Mouse (Mus musculus) spleen, adult 12 weeks (tissue): Measurements from ENCODE around the gene Kndc1.

Experiments
- DNase-seq: peaks from one replicate; pipeline ENCODE4 v3.0.0; 2022; ENCODE audit warnings: low spot score

Gene Kndc1

GRCm38 (mm10) chr7:139951991-139952633 is 57.6 kb downstream of the Kndc1 start:
- no peak for DNase-seq

DNA sequence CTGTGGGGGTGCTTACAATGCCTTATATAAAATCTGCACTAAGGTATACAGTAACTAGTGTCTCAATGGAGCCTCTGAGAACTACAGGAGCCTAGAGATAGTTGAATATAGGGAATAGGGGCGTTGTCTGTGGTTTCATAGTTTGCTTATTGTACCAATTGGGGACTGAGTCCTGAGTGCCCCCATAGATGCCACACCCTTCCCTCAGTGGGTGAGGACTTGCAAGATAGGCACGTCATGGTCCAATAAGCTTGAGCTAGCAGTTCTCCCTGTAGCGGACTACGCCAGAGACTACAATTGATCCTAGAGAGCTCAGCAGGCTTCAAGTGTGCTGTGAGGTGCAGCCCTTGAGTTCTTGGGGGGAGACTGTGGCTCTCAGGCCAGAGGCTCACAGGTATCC is 61.0 kb downstream of the Kndc1 start:
- no peak for DNase-seq

- no peak for DNase-seq
These were observed 62.2 kb downstream of the Kndc1 start for GRCm38 (mm10) chr7:139956658-139957057.

DNA sequence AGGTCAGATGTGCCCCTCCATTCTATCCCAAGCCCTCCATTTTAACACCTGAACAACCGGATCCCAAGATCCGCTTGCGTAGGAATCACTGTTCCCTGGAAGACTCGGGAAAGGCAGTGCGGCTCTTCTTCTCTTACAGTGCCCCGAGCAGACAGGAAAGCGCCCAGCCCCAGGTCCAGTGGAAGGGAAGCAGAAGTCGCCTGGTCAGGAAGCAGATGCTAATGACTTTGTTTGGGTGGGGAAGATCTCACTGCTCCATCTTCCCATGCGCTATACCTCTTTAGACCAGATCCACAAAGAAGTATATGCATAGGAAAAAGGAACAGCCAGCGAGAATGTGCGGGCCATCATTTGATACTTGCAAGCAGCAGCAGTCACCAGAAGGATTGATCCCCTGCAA is 62.9 kb downstream of the Kndc1 start:
- DNase-seq = no peak

DNA sequence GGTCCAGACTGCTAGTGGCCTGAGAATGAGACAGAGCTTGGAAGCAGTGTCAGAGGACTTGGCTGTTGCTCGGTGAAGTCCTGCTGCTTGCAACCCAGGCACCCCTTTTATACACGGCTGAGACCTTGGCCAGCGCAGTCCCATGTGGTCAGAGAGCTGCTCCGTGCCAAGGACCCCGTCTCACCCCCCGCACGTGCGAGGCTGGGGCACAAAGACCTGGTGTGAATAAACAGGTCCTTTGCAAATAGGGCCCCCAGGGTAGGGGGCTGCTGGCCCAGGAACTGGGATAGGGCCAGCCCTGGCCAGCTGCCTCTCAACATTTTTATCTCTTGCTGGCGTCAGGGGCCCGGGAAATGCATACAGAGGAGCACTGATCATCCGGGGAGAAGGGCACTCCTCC is 63.5 kb downstream of the Kndc1 start:
- no peak for DNase-seq

DNA sequence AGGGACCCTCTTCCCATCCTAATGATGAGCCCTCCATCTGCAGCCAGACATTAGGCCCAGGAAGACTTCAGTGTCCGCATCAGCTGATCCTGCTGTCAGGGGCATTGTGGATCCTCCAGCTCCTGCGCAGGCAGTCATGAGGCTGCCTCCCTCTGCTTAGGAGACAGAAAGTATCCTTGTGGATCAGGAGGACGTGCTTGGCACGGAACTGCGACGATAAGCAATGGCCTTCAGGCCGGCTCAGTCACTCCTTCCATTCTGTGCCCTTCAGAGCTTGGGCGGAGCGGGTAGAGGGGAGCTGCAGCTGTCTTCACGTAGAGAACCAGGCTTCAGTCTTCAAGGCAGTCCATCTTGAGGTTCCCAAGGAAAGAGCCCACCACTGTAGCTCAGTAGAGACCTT is 66.6 kb downstream of the Kndc1 start:
- DNase-seq = no peak

- no peak for DNase-seq
These were observed 69.3 kb downstream of the Kndc1 start for GRCm38 (mm10) chr7:139963814-139964213.

DNA sequence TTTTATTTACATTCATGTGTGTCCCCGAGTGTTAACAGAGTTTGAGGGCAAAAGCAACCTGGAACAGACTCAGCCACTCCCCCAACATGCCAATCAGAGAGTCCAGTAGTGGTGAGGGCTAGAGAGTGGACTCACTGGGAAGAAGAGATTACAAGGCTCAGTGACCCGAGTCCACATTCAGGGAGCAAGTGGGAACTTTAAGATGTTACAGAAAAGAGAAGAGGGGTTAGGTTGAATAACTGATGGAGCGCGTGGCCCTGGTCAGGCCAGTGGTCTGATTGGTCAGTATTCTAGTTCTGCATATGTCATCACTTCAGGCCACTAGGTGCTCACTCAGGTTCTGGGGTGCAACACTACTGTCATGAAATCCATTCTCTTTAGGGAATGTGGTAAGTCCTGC is 72.7 kb downstream of the Kndc1 start:
- DNase-seq = no peak

DNA sequence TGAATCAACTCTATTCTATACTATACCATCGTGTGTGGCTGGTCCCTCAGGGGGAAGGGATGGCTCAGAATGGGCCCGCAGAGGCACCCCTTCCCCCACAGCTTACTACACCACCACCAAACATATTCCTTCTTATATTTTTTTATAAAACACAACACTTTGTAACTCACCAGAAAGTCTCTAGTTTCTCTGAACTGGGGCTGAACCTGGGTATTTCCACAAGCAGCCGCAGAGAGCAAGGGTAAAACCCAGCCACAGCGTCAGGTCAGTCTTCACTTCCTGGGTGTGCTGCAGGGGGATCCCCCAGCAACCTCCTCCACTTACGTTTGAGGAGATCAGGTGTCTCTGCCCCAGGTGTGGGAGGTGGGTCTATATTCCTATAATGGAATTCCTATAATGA is 73.9 kb downstream of the Kndc1 start:
- DNase-seq = peak; percentile 37

DNA sequence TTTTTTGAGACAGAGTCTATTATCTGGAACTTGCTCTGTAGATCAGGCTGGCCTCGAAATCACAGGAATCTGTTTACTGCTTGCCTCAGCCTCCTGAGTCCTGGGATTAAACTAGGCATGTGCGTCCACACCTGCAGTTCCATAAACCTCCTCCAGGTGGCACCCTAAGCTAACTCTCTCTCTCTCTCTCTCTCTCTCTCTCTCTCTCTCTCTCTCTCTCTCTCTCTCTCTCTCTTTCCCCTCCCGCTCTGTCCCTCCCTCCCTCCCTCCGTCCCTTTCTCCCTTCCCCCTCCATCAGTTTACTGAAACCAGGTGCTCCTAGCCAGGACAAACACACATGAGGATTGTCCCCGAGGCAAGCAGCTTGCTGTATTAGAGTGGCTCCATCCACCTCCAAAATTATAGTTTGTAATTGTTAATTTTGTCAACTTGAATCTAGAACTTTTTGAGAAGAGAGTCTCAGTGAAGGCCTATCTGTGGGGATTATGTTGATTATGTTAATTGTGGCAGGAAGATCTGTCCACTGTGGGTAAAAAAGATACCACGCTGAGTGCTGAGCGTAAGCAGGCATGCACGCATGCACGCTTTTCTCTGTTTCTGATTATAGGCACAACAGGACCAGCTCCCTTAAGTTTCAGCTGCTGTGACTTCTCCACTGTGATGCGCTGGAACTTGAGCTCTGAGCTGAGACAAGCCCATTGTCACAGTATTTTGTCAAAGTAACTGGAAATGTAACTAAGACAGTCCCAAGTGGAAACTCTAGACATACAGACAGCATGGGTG is 75.0 kb downstream of the Kndc1 start:
- peak; percentile 55 for DNase-seq

DNA sequence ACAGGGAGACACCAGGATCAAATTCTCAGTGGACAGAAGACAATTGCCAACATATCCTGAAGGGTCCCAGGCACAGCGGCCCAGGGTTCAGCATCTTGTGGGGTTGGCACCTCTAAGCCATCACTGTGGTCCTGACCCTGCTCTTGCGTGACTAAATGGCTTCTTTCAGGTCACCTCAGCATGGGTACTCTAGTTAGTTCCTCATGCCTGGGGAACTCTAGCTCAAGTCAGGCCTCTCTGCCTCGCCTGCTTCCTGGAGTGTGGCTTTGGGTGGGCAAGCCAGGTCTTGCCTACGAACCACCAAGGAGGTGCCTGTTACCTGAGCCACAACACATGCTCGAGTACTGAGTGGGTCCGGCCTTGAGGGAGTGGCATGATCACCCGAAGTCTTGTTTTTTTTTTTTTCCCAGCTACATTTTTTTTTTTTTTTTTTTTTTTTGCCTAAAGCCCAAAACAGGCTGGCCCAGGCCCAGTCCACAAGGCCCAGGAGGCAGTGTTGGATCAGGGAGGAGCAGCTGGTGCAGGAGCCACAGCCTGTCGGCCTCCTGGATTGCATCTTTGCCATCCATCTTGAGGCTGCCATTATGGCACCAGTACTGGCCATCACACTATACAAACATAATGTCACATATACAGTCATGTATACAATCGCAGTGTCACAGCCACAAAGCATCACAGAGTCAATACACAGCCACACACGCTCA is 75.9 kb downstream of the Kndc1 start:
- DNase-seq = no peak

DNA sequence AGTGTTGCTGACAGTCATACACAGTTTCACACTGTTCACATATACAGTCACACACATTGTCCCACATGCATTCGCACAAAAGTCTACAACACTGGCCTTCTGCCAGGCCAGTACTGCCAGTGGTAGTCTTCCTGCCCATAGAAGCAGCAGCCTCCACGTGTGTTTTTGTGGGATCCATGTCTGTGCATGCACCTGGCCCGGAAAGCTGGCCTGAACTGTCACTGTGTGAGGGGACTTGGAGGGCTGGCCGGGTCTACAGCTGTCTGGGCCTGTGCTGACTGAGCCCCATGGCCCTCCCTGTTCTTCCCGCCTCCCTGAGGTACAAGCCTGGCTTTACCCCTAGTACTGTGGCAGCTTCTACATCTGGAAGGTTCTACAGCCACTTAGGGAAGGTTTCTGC is 76.5 kb downstream of the Kndc1 start:
- DNase-seq = no peak

DNA sequence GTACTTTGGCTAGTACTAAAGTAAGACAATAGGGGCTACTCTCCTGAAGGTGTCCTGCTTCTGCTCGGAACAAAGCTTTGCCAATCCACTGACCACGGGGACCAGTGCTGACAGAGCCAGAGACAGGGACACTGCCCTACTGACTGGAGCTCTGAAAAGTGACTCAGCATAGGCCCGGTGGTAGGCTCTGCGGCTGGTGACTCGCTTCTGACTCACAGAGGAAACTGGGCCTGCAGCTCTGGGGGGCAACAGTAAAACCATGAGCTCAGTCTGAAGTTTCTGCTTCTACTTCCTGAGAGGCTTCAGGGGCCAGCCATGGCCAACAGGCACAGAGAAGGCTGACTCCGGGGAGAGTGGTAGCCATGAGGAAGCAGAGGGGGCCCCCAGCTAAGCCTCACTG is 76.9 kb downstream of the Kndc1 start:
- no peak for DNase-seq

DNA sequence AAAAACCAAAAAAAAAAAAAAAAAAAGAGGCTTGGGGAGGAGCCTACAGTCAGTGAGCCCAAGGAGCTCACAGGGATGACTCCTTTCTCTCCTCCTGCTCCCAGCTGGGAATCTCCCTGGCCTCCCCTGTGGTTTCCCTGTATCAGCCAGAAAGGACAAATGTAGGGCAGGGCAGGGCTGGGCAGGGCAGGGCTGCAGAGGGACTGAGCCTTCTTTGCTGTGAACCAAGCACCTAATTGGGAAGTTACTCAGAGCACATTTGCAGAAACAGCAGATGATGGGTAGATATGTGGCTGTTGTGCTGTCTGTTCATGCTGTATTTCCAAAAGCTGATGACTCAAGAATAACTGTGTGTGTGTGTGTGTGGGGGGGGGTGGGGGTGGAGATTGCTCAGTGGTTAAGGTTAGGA is 78.4 kb downstream of the Kndc1 start:
- no peak for DNase-seq

DNA sequence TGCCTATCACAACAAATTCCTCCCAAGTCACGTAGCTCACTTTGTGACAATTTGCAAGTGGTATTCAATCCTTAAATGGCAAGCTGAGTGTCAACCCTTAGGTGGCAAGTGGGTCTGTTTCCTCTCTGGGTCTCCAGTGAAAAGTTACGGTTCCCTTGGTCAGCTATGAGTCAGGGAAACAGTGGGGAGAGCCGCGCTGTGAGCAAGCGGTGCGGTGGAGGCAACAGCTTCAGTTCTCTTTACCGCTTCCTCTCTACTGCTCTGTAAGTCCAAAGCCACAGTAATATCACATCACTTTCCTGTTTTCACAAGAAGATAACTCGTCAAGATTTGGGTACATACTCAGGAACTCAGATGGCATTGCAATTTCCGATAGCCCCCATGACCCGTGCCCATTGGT is 79.8 kb downstream of the Kndc1 start:
- peak; percentile 12 for DNase-seq

DNA sequence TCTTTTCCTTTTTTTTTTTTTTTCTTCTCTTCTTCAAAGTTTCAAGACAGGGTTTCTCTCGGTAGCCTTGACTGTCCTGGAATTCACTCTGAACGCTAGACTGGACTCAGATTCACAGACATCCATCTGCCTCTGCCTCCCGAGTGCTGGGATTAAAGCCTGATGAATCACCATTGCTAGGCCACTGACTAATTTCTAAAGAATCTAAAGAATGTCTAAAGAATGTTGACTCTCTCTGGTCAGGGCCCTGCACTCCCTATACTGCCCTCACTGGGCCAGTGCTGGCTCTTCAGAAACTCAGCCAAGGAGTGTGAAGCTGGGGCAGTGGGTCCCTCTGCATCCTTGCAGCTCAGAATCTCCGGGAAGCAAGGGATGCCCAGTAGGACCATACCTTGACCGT is 81.0 kb downstream of the Kndc1 start:
- no peak for DNase-seq

GRCm38 (mm10) chr7:139978278-139978892 is 83.9 kb downstream of the Kndc1 start, which contains the start of gene 6430531B16Rik:
TSS of gene 6430531B16Rik (minus strand) at chr7:139978755.
- peak; percentile 43 for DNase-seq

DNA sequence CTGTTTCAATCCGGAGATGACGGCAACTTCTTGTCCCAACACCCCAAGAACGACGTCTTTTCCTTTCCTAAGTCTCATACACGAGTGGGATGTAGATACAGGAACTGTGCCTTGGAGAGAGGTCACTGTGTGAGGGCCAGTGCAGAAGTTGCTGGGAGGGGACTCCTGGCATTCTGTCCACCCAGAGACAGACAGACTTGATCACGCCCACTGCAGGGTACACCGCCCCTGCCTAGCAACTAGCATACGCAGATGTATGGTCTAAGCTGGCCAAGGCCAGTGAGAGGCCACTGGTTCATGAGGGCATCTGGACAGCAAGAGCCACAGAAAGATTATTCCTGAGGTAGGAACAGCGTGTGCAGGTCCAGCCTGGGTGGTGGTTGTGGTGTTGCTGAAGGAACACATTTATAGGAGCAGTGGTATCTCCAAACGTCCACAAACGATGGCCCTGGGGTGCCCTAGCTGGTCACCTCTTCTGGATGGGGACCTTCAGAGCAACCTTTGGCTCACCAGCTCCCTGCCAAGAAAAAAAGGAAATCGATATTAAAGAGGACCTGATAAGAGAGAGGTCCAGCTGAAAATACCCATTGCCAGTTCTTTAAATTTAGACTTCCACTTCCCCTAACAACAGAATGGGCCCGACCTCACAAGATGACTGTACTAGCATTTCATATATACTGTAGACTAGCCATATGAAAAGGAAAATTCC is 84.7 kb downstream of the Kndc1 start:
- DNase-seq = no peak

- no peak for DNase-seq
These were observed 86.3 kb downstream of the Kndc1 start for GRCm38 (mm10) chr7:139980778-139981177.

GRCm38 (mm10) chr7:139982058-139982457 is 87.6 kb downstream of the Kndc1 start:
- no peak for DNase-seq

DNA sequence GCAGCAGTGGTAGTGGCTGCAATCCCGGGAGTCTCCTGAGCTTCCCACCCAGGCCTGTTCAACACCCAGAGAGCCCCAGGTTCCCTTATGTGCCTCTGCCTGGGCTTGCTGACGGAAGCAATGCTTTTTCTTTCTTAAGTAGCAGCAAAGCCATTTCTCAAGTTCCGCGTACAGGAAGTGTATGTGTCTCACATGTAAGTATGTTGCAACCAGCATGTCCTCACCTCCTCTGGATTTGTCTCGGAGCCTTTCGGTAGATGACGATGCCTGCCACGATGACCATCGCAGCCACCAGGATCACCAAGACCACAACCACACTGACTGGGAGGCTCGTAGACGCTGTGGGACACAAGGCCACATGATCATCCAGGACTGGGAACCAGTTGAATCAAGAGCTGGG is 90.0 kb downstream of the Kndc1 start:
- no peak for DNase-seq

DNA sequence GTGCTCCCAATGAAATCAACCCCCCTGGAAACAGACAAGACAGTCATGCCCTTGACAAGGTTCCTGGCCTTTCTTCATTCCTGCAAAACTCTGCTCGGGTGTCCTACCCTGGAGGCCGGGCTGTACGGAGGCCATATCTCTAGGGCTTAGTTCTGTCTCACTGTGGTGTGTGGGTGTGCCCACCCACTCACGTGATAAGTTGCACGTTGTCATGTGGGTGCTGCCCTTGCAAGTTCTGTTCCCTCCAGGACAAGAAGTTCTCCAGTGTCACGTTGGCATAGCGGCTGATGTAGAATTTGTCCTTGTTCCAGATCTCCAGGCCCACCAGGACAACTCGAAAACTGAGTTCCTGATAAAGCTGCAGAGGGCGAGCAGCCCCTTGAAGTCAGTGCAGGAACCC is 93.8 kb downstream of the Kndc1 start:
- DNase-seq = no peak
